Mouse (Mus musculus) E14TG2a.4 (cell line): ENCODE data around the gene Nkpd1.
A peak's percentile ranks its signal among the peaks of the same experiment; 100 is the strongest.

Source experiments
- H3K27me3 ChIP-seq: 2 replicates; pipeline ENCODE4 v1.6.1; 2014; ENCODE audit warnings: low read length, control low read depth; ENCODE audit not compliant: insufficient read depth
- H3K36me3 ChIP-seq: 2 replicates; pipeline ENCODE4 v1.6.1; 2014; ENCODE audit warnings: low read length, control low read depth; ENCODE audit not compliant: insufficient read depth
- H3K4me1 ChIP-seq: replicated peaks from 2 replicates; pipeline ENCODE4 v1.6.1; 2014; ENCODE audit warnings: low read depth, low read length, control low read depth
- H3K4me3 ChIP-seq: replicated peaks from 2 replicates; pipeline ENCODE4 v1.5.1; 2014; ENCODE audit warnings: mild to moderate bottlenecking, low read length
- H3K9me3 ChIP-seq: 2 replicates; pipeline ENCODE4 v1.6.1; 2014; ENCODE audit warnings: low read length, control low read depth
- CTCF ChIP-seq: conservative IDR thresholded peaks from 2 replicates; pipeline ENCODE4 v1.5.1; 2014; ENCODE audit warnings: low read length
- NANOG ChIP-seq: IDR thresholded peaks from 2 replicates; pipeline ENCODE4 v1.6.1; 2014; ENCODE audit warnings: borderline replicate concordance, low read length, mixed read lengths
- POU5F1 ChIP-seq: IDR thresholded peaks from 2 replicates; pipeline ENCODE4 v1.6.1; 2014; ENCODE audit warnings: low read length, borderline replicate concordance

The Nkpd1 gene

DNA sequence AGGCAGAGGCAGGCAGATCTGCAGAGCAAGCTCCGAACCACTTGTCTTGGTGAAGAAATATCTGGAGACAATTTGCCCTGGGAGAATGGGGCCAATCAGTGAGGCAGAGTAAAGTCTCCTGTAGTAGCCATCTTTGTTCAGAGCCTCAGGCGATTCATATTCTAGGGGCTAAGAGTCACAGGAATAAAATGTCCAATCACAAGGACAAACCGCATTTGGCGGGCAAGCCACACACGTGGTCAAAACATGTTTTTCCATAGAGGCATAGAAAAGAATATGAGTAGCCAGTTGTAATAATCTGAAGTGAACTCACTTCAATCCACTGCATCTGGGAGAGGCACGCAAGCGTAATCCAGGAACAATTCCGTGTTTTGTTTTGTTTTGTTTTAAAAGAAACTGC is 34.4 kb upstream of the Nkpd1 start:
- Histone ChIP-seq H3K4me3 (no peak overlapping the region), H3K9me3 (peaks cover 4% of the 10 kb centered on the region; the same call in 1 of the 2 replicates), H3K27me3 (peaks cover 34% of the 10 kb centered on the region), H3K36me3 (no peaks in the 10 kb centered on the region), H3K4me1 (peaks cover 16% of the 10 kb centered on the region; the same call in 1 of the 2 replicates)
- TF ChIP-seq NANOG (no peak), CTCF (no peak), POU5F1 (no peak)

GRCm38 (mm10) chr7:19485488-19485887 is 32.1 kb upstream of the Nkpd1 start:
- TF ChIP-seq NANOG: no peak
- no peak for TF ChIP-seq CTCF
- no peak for TF ChIP-seq POU5F1
- Histone ChIP-seq H3K27me3 (peaks cover 45% of the 10 kb centered on the region), H3K36me3 (no peaks in the 10 kb centered on the region), H3K4me3 (no peak overlapping the region), H3K9me3 (peaks cover 4% of the 10 kb centered on the region; the same call in 1 of the 2 replicates), H3K4me1 (peaks cover 23% of the 10 kb centered on the region)

DNA sequence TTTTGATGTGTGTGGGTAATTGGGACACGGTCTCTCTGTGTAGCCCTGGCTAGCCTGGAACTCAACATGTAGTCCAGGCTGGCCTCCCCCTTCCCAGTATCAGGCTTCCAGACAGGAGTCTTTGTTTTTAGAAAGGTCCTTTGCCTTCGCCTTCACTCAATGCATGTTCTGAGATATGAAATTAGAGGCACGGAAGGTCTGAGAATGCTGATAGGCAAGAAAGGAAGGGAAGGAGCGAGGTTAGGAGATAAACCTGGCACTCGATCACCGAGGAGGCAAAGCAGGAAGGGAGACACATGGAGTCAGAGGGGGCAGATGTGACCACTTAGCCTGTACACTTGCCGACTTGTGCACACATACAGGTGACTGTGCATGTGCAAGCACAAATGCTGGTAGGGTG is 31.1 kb upstream of the Nkpd1 start:
- H3K9me3 ChIP-seq: peaks cover 4% of the 10 kb centered on the region; the same call in 1 of the 2 replicates
- no peaks in the 10 kb centered on the region for H3K36me3 ChIP-seq
- peaks cover 23% of the 10 kb centered on the region for H3K4me1 ChIP-seq
- TF ChIP-seq POU5F1 (no peak), CTCF (no peak), NANOG (no peak)
- no peak overlapping the region for H3K4me3 ChIP-seq
- H3K27me3 ChIP-seq: peaks cover 50% of the 10 kb centered on the region

- no peak for TF ChIP-seq POU5F1
- no peak for TF ChIP-seq NANOG
- TF ChIP-seq CTCF: no peak
- H3K36me3 ChIP-seq: no peaks in the 10 kb centered on the region
- H3K9me3 ChIP-seq: peaks cover 7% of the 10 kb centered on the region; the same call in 1 of the 2 replicates
- H3K4me3 ChIP-seq: peak overlapping the region; percentile 75
- H3K27me3 ChIP-seq: peaks cover 74% of the 10 kb centered on the region
- H3K4me1 ChIP-seq: peaks cover 31% of the 10 kb centered on the region
These were observed 28.1 kb upstream of the Nkpd1 start for GRCm38 (mm10) chr7:19489525-19489924.

DNA sequence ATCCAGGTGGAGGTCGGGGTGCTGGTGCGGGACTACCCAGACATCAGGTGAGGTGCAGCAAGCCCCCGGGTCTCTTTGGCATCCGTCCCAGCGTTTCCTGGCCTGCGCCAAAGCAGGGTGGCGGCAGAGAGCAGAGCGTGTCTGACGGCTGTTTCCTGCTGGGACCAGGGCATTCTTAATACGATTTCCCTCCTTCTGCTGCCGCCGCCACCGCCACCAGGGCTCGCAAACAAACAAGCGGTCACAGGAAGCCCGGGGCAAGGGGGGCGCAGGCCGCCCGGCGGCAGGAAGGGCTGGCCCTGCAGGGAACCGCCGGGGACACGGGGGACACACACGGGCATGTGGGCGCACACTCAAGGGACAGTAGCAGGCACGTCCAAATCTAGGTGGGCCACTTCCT is 25.9 kb upstream of the Nkpd1 start:
- TF ChIP-seq NANOG (no peak), POU5F1 (no peak), CTCF (no peak)
- no peaks in the 10 kb centered on the region for H3K36me3 ChIP-seq
- H3K9me3 ChIP-seq: 0 out of 2 replicates have a peak, but pooled peaks cover 3% of the 10 kb centered on the region
- peak overlapping the region; percentile 74 for H3K4me3 ChIP-seq
- peaks cover 85% of the 10 kb centered on the region for H3K27me3 ChIP-seq
- H3K4me1 ChIP-seq: peaks cover 49% of the 10 kb centered on the region

DNA sequence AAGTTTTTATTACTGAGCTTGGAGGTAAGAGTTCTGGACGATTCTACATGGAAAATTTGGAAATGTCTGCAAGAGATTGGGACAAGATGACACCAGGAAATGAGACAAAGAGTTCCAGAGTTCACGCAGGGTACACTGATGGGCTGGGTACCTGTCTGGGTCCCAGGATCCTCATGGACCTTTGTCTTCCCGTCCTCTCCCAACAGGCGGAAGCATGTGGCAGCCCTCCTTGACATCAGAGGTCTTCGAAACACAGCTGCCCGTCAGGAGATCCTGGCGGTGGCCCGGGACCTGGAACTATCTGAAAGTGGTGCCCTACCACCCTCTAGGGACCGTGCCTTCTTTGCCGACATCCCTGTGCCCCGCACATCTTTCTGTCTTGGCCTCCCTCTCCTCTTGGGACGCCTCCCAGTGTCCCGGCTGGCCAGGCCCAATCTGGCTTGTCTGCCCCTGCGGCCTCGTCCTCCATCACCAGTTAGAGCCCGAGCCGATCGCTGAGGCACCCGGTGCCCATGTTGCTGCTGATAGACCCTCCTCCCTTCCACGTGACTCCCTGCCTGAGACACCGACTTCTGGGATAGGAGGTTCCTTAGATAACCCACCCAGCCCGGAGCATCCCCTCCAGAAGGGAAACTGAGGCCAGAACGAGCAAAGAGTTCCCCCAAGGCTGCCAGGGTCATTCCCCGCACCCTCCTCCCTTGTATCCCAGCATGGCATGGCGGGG is 22.7 kb upstream of the Nkpd1 start:
- Histone ChIP-seq H3K4me1 (peaks cover 54% of the 10 kb centered on the region), H3K9me3 (0 out of 2 replicates have a peak, but pooled peaks cover 3% of the 10 kb centered on the region), H3K27me3 (peaks cover 56% of the 10 kb centered on the region), H3K36me3 (no peaks in the 10 kb centered on the region), H3K4me3 (peak overlapping the region; percentile 67)
- TF ChIP-seq POU5F1 (no peak), CTCF (no peak), NANOG (no peak)

DNA sequence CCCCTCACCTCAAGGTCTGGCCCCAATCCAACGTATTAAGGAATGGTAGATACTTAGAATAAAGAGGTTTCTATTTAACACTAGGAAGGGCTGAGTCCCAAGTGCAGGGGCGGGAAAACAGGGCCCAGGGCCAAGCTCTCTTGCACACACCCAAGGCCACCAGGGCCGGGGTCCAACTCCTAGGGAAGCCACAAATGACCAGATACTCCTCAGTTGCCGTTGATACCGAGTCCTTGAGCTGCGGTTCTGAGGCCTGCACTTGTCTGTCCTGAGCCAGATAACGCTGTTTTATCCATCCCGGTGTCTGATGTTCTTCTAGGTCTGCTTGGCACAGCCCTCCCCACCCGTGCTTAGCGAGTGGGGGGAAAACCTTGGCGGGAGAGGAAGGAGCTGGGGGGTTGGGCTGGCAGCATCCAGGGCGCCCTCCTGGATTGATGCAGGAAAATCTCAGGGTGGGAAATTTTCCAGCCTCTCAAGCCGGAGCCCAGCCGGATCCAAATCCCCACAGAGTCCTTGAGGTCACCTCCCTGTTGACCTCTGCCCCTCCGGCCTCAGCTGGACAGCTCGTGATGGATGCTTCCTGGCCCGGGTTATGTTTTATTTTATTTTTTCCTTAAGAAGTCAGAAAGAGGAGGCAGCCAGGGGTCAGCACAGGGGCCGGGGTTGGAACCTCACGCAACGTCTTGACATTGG is 22.0 kb upstream of the Nkpd1 start:
- peaks cover 58% of the 10 kb centered on the region for H3K4me1 ChIP-seq
- no peak for TF ChIP-seq POU5F1
- no peak for TF ChIP-seq CTCF
- TF ChIP-seq NANOG: no peak
- 0 out of 2 replicates have a peak, but pooled peaks cover 3% of the 10 kb centered on the region for H3K9me3 ChIP-seq
- no peaks in the 10 kb centered on the region for H3K36me3 ChIP-seq
- peak overlapping the region; percentile 67 for H3K4me3 ChIP-seq
- H3K27me3 ChIP-seq: peaks cover 49% of the 10 kb centered on the region

DNA sequence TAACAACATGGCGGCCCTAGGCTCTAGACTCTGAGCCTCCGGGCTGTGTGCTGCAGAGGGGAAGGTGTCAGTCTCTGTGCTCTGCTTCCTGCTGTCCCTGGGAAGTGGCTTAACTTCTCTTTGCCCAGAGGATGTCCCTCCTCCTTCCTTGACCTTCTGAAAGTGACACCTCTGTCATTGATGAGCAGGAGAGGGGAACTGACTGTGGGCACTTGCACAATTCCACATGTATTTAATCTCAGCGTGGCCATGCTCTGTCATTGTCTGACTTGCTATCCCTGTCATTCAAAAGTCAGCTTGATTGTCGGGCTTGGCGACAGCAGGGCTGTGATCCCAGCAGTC is 21.5 kb upstream of the Nkpd1 start:
- H3K4me3 ChIP-seq: peak overlapping the region; percentile 67
- H3K9me3 ChIP-seq: 0 out of 2 replicates have a peak, but pooled peaks cover 3% of the 10 kb centered on the region
- H3K4me1 ChIP-seq: peaks cover 61% of the 10 kb centered on the region
- H3K36me3 ChIP-seq: no peaks in the 10 kb centered on the region
- TF ChIP-seq CTCF (no peak), POU5F1 (no peak), NANOG (no peak)
- H3K27me3 ChIP-seq: peaks cover 44% of the 10 kb centered on the region
